Mouse (Mus musculus) ES-E14 (cell line): Measurements from ENCODE around the gene Zfp64.

Source experiments
- HCFC1 ChIP-seq: IDR thresholded peaks from 2 replicates; pipeline ENCODE4 v1.6.1; 2012; ENCODE audit warnings: low read length, inconsistent platforms, borderline replicate concordance; ENCODE audit not compliant: insufficient read depth
- ZC3H11A ChIP-seq: IDR thresholded peaks from 2 replicates; pipeline ENCODE4 v1.6.1; 2012; ENCODE audit warnings: low read depth, mild to moderate bottlenecking, inconsistent platforms, low read length, borderline replicate concordance
- ZNF384 ChIP-seq: IDR thresholded peaks from 2 replicates; pipeline ENCODE4 v1.6.1; 2012; ENCODE audit warnings: low read depth, low read length, inconsistent platforms

DNA sequence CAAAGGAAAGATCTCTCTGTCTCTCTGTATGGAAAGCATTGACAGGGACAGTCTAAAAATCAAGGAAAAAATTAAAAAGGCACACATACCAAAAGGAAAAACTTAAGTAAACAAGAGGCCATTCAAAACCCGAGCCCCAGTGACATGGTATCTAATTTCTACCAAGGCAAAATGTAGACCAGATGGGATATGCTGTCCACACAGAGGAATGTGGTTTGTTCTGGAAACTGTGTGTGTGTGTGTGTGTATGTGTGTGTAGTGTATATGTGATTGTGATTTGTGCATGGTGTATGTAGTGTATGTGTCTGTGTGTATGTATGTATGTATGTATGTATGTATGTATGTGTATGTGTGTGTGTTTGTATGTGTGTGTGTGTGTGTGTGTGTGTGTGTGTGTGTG lies 100.6 kb downstream of the Zfp64 start:
- TF ChIP-seq HCFC1 (no peak), ZNF384 (no peak), ZC3H11A (no peak)
